Mouse (Mus musculus) G1E (cell line): ENCODE measurements around the gene Krtap5-1. TPM values are rescaled to one million over a fixed set of nuclear protein-coding genes. Genes with fewer than 3 reads are reported as not detected.
"Not testable (repeated sequence)": the region's sequence is repeated elsewhere in the genome, so short reads cannot be mapped to it uniquely, and the experiment has no call there.

Experiments
- ATAC-seq: 2 replicates; pipeline ENCODE4 v1.8.0; 2016; ENCODE audit warnings: mild to moderate bottlenecking; ENCODE audit not compliant: insufficient number of reproducible peaks, poor library complexity, low FRiP score, severe bottlenecking; ENCODE audit errors: extremely low read depth
- DNase-seq: peaks from one replicate; pipeline ENCODE4 v3.0.0; 2012; ENCODE audit warnings: low spot score
- H3K27me3 ChIP-seq: 2 replicates; pipeline ENCODE4 v1.6.1; 2012; ENCODE audit warnings: mild to moderate bottlenecking, low read length, inconsistent platforms; ENCODE audit not compliant: insufficient read depth
- H3K36me3 ChIP-seq: replicated peaks from 2 replicates; pipeline ENCODE3; 2012; ENCODE audit warnings: mild to moderate bottlenecking, inconsistent platforms
- H3K4me1 ChIP-seq: 2 replicates; pipeline ENCODE4 v1.6.1; 2012; ENCODE audit warnings: low read depth, low read length, inconsistent platforms, mixed read lengths; ENCODE audit not compliant: insufficient read depth
- H3K4me3 ChIP-seq: 2 replicates; pipeline ENCODE4 v1.5.1; 2012; ENCODE audit warnings: low read depth, mild to moderate bottlenecking, inconsistent platforms, low read length, moderate library complexity, mixed read lengths
- H3K9me3 ChIP-seq: replicated peaks from 2 replicates; pipeline ENCODE4 v1.6.1; 2012; ENCODE audit warnings: inconsistent platforms
- CTCF ChIP-seq: IDR thresholded peaks from 2 replicates; pipeline ENCODE4 v1.5.1; 2012; ENCODE audit warnings: low read depth, low read length, inconsistent platforms, mixed read lengths
- GATA1 ChIP-seq: IDR thresholded peaks from 2 replicates; pipeline ENCODE4 v1.6.1; 2012; ENCODE audit warnings: borderline replicate concordance, low read length, inconsistent platforms, mixed read lengths
- GATA2 ChIP-seq: IDR thresholded peaks from 2 replicates; pipeline ENCODE4 v1.6.1; 2012; ENCODE audit warnings: low read depth, low read length, inconsistent platforms, borderline replicate concordance
- POLR2AphosphoS5 ChIP-seq: IDR thresholded peaks from 2 replicates; pipeline ENCODE4 v1.6.1; 2012; ENCODE audit warnings: low read depth, low read length, inconsistent platforms; ENCODE audit not compliant: insufficient replicate concordance
- TAL1 ChIP-seq: conservative IDR thresholded peaks from 2 replicates; pipeline ENCODE4 v1.6.1; 2012; ENCODE audit warnings: low read depth, low read length, inconsistent platforms, mixed read lengths
- polyA plus RNA-seq: library from polyadenylated mRNA; stranded (reverse); fragments of >175 nt; gene quantifications from 2 replicates; pipeline ENCODE4 v1.2.3, GENCODE M21; 2012
- total RNA-seq, 2 experiments: library from RNA; stranded (forward) in 1 of 2; stranded (reverse) in 1 of 2; fragments of 200-1000 nt in 1 of 2; fragments of >200 nt in 1 of 2; fragmentation: Nextera tagmentation in 1 of 2; gene quantifications; 2 replicates each; pipeline ENCODE4 v1.2.3; 2014 to 2017

Krtap5-1 gene
- total and polyA plus RNA-seq, 3 experiments: not detected

- ATAC-seq (no peak), DNase-seq (no peak)
- TF ChIP-seq GATA1 (no peak), POLR2AphosphoS5 (no peak), TAL1 (no peak), CTCF (no peak), GATA2 (no peak)
- Histone ChIP-seq H3K9me3 (no peaks in the 10 kb centered on the region), H3K27me3 (peaks cover 55% of the 10 kb centered on the region), H3K36me3 (no peaks in the 10 kb centered on the region), H3K4me1 (peaks cover 31% of the 10 kb centered on the region), H3K4me3 (no peak overlapping the region)
Observed at GRCm38 (mm10) chr7:142331281-142331680, 34.4 kb upstream of the Krtap5-1 start.

DNA sequence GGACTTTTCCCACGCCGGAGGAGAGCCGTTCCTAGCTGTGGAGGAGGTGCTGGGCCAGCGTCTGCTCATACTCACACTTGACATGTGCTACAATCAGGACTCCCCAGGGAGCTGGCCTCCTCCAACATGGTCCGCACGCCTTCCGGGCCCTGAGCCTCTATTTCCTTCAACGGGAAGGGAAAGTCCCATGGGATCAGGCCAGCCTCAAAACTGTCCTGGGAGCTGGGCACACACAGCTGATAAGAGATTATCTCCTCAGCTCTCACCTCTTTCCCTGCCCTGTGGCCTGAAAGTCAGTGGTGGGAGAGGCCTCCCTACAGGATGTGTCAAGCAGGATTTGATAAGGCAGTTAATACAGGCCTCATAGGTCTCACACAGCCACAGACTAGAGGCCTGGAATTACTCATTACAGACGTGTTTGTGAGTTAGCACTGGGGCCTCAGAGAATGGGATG is 33.4 kb upstream of the Krtap5-1 start:
- H3K4me3 ChIP-seq: no peak overlapping the region
- H3K9me3 ChIP-seq: no peaks in the 10 kb centered on the region
- H3K36me3 ChIP-seq: no peaks in the 10 kb centered on the region
- no peak for TF ChIP-seq CTCF
- TF ChIP-seq GATA2: no peak
- TF ChIP-seq TAL1: no peak
- TF ChIP-seq GATA1: no peak
- no peak for TF ChIP-seq POLR2AphosphoS5
- H3K27me3 ChIP-seq: peaks cover 58% of the 10 kb centered on the region
- DNase-seq (no peak), ATAC-seq (no peak)
- peaks cover 28% of the 10 kb centered on the region for H3K4me1 ChIP-seq

- ATAC-seq: no peak
- Histone ChIP-seq H3K27me3 (peaks cover 62% of the 10 kb centered on the region), H3K4me3 (no peak overlapping the region), H3K9me3 (no peaks in the 10 kb centered on the region), H3K36me3 (no peaks in the 10 kb centered on the region), H3K4me1 (peaks cover 18% of the 10 kb centered on the region)
- TF ChIP-seq POLR2AphosphoS5: no peak
- TF ChIP-seq GATA1: no peak
- TF ChIP-seq TAL1: no peak
- no peak for TF ChIP-seq CTCF
- TF ChIP-seq GATA2: no peak
- no peak for DNase-seq
Observed at GRCm38 (mm10) chr7:142328507-142328906, 31.6 kb upstream of the Krtap5-1 start.

GRCm38 (mm10) chr7:142326714-142327445 is 30.0 kb upstream of the Krtap5-1 start:
- no peak for ATAC-seq
- no peak for TF ChIP-seq TAL1
- TF ChIP-seq GATA2: no peak
- no peak for TF ChIP-seq POLR2AphosphoS5
- TF ChIP-seq CTCF: no peak
- TF ChIP-seq GATA1: no peak

DNA sequence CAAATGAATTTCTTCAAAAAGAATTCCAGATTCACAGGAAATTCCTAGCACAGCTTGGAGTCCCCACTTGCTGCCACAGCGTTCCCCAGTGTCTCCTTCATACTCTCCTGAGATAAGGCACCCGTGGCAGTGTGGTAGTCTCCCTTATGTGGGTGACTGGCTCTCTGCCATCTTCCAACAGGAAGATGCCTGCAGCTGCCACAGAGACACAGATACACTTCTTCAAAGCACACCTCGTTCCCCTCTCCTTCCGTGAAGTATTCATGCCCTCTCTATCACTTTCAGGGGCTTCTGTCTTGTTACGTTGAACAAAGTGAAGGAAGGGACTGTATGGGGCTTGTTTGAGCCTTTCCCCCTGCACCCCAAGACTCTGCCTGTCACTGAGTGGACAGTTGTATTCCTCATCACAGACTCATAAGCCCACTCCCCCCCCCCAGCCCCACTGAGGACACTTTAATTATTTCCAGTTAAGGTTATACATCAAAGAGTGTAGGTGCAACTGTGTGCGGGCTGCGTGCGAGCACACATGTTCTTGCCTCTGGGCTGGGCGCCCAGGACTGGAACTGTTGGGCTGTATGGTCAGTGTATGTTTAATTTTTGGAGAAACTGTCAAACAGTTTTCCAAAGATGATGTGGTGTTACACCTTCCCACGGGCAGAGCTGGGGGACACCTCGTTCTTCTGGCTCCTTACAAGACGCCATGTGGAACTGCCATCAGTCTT is 26.6 kb upstream of the Krtap5-1 start:
- no peak for ATAC-seq
- peaks cover 48% of the 10 kb centered on the region for H3K27me3 ChIP-seq

More at GRCm38 (mm10) chr7:142326714-142327445, 30.0 kb upstream of the Krtap5-1 start:
- H3K27me3 ChIP-seq: peaks cover 56% of the 10 kb centered on the region
- H3K9me3 ChIP-seq: no peaks in the 10 kb centered on the region
- no peak overlapping the region for H3K4me3 ChIP-seq
- no peak for DNase-seq
- H3K36me3 ChIP-seq: no peaks in the 10 kb centered on the region
- H3K4me1 ChIP-seq: peaks cover 15% of the 10 kb centered on the region

GRCm38 (mm10) chr7:142322641-142323040 is 25.7 kb upstream of the Krtap5-1 start:
- TF ChIP-seq TAL1: no peak
- TF ChIP-seq CTCF: no peak
- TF ChIP-seq GATA2: no peak
- no peak for TF ChIP-seq POLR2AphosphoS5
- TF ChIP-seq GATA1: no peak
- Histone ChIP-seq H3K9me3 (no peaks in the 10 kb centered on the region), H3K27me3 (peaks cover 43% of the 10 kb centered on the region), H3K36me3 (no peaks in the 10 kb centered on the region), H3K4me1 (no peaks in the 10 kb centered on the region), H3K4me3 (no peak overlapping the region)
- no peak for ATAC-seq
- DNase-seq: no peak

More for the DNA sequence above, 26.6 kb upstream of the Krtap5-1 start:
- Histone ChIP-seq H3K4me1 (0 out of 2 replicates have a peak, but pooled peaks cover 2% of the 10 kb centered on the region), H3K4me3 (no peak overlapping the region), H3K36me3 (no peaks in the 10 kb centered on the region), H3K9me3 (no peaks in the 10 kb centered on the region)
- no peak for DNase-seq
- TF ChIP-seq GATA2 (no peak), GATA1 (no peak), TAL1 (no peak), POLR2AphosphoS5 (no peak), CTCF (no peak)

DNA sequence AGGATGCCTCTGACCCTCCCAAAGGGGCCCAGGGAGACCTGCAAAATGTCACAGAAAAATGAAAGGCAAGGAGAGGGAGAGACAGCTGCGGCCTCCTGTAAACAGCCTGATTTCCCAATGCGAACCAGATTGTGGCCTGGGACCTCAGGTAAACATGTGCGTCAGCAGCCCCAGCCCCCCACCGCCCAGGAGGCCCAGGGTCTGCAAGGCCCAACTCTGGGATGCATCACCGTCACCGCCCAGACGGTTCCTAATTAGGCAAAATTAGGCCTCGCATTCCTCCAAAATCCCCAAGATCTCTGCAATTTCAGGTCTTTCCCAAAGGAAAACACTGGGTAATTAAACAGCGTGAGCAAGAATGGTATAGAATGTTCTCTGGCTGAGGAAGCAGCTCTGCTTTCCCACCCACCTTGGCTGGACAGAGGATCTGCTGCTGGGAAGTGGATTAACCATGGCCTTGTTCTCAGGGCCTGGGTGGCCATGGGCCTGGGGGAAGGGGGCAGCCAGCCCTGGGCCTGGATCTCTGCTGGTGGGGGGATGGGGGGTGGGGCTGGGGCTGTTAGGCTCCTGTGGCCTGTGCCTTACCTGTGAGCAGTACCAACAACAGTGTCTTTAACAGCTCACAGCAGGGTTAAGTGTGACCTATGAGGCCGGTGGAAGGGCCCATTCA is 24.9 kb upstream of the Krtap5-1 start:
- H3K27me3 ChIP-seq: peaks cover 40% of the 10 kb centered on the region
- H3K36me3 ChIP-seq, H3K4me3 ChIP-seq, ATAC-seq, H3K9me3 ChIP-seq, H3K4me1 ChIP-seq, DNase-seq: not testable (repeated sequence)
